Mouse (Mus musculus) left cerebral cortex, adult 8-10 months (tissue): Measurements from ENCODE around the gene Ak1. TPM values are rescaled to one million over a fixed set of nuclear protein-coding genes. Genes with fewer than 3 reads are reported as not detected.

Experiments
- DNase-seq, 2 experiments: peaks; one replicate each; pipeline ENCODE4 v3.0.0; 2022; ENCODE audit warnings: low spot score in 2 of 2
- total RNA-seq, 4 experiments: library from RNA; stranded (reverse); gene quantifications; 2 replicates each; pipeline ENCODE4 v1.2.4; 2022

Gene Ak1
- total RNA-seq, 4 experiments from 2014 or later = 143 to 158 (median 151) TPM

DNA sequence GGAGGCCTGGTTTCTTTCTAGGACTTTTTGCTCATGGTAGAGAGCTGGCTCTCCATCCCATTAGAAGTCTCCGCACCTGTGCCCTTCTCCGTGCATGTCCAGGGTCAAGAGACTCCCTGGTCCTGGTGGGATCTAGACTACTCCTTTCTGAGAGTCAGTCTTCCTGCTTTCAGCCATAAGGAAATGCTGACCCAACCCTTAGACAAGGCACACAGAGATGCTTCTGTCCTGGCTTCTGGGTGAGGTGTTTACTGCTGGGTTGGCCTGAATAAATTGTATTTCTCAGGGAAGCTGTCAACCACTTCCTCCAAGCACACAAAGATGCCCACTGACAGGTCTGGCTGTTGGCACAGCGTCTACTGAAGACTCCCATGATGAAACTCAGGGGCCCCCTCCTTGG is 22.1 kb upstream of the Ak1 start, which contains the start of gene St6galnac6:
Gene St6galnac6, plus strand, starts transcription at position 301 of the 400 bp plus-strand sequence.
- DNase-seq = no peak

DNA sequence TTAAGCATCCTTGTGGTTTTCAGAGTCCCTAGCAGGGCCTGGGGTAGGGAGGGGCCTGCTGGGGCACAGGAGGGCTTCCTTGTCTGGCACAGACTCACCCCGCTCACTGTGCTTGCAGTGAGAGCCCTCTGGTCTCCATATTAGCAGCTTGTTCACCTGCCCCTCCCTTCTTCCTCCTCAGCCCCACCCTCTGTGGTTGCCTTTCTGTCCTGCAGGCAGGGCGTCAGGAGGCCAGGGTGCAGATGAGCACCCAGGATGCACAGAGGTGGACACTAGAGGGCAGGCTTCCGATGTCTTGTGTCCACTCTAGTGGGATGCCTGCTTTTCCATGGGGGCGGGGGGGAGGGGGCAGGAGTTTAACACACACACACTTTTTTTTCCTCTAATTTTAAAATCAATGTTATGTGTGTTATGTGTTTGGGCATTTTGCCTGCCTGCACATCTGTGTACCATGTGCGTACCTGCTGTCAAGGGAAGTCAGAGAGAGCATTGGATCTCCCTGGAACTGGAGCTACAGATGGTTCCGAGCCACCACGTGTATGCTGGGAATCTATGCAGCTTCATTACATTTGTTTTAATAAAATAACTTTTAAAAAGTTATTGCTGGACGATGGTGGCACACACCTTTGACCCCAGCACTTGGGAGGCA is 20.0 kb upstream of the Ak1 start:
- DNase-seq = no peak

DNA sequence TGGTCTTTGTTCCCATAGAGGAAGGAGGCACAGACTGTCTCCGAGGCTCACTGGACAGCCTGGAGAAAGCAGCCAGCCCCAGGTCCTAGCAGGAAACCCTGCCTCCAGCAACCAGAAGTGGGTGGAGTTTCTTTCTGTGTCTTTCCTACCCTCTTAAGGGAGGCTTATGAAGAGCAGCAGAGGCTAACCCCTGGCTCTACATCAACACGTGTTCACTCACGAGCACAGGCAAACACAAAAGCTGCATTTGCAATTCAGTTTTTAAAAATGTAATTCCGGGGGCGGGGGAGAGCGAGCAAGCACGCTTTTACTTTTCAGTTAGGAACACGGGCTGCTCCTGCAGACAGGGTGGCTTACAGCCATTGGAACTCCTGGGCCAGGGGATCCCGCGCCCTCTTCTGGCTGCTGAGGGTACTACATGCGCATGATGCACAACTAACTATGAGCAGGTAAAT is 18.9 kb upstream of the Ak1 start:
- peak; percentile 81 to 89 for DNase-seq

DNA sequence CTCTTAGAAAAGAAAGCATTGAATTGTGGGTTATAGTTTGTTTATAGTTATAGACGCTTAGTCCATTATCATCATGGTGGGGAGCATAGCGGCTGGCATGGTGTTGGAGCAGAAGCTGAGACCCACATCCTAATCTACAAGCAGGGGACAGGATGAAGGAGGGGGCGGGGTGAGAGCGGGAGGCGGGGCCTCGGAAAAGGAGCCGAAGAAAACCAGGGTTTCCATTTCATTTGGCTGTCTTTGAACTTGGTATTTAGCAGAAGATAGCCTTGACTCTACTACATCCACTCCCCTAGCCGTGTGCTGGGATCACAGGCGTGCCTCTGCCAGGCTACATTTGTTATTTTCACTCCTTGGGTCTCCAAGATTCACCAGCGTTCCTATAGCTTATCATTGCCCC is 16.9 kb upstream of the Ak1 start:
- no peak for DNase-seq

DNA sequence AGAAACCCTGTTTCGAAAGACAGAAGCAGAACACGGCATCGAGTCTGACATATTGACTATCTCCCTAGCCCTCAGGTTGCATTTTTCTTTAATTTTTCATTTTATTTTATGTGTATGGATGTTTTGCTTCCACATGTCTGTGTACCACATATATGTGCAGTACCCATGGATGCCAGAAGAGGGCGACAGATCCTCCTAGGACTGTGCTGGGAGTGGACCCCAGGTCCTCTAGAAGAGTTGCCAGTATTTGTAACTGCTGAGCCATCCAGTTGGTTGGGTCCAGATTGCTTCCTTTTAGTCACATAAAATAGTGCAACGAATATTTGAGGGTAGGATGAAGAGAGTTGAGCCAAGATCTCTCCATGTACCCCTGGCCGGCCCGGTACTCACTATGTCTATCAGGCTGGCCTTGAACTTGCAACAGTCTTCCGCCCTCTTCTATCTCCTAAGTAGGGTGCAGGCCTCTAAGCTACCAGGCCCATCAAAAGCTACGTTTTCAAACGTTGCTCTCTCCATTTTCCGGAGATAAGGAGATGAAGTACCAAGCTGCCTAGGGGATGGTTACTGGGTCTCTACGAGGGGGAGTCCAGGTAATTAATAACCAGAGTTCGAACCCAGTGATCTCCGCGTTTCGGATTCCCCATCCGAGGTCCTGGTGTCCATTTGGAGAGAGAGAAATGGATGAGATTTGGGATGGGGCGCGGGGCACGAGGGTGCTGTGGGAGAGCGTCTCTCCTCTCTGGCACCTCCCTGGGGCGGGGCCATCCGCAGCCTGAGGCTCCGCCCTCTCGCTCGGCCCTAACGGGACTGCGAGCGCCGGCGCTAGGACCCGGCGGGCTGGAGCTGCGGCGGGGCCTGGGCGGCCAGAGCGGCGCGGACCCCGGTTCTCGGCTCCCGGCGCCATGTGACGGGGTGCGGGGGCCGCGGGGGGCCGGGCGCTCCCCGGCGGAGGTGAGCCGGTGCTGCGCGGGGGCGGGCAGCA is 15.1 kb upstream of the Ak1 start:
- peak; percentile 61 to 81 for DNase-seq

DNA sequence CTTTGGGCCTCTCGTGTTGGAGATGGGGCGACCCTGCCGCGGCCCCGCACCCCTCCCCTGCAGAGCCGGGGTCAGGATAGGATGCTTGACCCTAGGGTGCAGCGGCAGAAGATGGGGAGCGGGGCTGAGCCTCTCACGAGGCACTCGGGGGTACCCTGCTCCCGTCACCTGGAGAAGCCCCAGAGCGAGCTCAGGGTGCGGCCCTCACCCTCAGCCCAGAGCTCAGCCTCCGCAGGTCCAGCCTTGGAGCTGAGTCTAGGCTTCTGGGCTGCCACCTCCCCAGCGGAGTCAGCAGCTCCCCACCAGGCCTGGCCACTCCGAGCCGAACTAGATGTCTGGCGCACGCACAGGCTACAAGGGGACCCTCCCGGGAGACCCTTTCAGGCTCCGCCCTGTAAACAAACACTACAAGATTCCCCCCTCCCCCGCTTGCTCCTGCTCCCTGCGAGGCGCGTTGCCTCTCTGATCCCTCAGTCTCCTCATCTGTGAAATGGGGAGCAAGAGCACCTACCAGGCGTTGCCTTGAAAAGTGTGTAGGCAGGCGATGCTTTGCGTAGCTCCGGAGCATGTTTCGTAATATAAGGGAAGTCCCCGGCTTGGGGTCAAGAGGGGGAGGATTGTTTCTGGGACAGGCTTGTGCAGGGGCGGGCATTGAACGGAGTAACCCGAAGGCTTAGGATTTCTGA is 14.2 kb upstream of the Ak1 start:
- no peak for DNase-seq

DNA sequence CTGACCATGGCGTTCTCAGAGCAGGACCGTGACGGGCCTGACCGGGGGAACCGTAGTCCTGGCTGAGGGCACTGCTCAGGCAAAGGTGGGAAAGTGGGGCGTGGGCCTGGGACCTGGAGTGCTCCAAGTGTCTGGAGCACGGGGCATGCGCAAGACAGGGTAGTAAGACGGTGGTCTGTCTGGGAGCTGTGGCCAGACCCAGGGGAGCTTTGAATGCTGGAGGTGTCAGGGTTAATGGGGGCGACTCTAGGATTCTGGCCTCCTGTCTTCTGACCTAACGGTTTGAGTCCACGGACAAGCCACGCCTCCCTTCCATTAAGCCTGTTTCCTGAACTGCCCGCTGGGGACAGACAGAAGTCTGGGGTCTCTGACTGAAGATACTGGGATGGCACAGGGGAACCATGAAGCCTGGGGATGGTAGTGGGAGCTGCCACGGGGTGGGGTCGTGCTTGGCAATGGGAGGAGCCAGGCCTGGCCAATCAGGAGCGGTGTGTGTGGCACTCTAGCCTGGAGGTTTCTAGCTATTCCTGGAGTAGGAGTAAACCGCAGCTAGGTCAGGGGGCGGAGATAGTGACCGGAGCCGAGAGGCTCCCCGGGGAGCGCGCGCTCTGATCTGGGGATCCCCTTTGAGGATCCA is 13.3 kb upstream of the Ak1 start:
- DNase-seq = no peak

DNA sequence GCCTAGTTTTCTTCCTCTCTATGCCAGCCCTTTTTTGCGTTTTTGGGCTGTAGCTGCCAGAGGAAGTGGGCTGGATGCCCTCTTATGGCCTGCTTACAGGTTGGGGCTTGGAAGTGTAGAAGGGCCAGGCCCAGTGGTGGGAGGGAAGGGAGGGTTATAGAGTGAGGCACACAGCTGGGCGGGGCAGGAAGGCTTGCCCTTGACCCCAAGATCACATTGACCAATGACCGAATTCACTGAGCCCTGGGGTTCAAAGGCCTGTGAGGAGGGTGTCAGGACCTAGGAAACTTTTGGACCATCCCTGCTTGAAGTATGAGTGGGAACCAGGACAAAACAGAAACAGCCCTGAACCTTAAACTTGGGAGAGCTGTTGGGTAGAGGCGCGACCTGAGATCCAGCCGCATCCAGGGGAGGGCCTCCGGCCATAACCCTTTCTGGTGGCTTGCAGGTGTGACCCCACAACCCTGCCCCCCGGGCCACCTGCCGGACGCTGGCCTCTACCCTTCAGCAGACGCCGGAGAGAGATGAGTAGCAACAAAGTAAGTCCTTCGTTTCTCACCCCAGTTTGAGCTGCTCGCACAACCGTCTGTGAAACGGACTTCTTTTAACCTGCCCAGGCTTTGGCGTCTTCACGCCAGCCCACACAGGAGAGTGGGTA is 12.7 kb upstream of the Ak1 start:
- DNase-seq = no peak

DNA sequence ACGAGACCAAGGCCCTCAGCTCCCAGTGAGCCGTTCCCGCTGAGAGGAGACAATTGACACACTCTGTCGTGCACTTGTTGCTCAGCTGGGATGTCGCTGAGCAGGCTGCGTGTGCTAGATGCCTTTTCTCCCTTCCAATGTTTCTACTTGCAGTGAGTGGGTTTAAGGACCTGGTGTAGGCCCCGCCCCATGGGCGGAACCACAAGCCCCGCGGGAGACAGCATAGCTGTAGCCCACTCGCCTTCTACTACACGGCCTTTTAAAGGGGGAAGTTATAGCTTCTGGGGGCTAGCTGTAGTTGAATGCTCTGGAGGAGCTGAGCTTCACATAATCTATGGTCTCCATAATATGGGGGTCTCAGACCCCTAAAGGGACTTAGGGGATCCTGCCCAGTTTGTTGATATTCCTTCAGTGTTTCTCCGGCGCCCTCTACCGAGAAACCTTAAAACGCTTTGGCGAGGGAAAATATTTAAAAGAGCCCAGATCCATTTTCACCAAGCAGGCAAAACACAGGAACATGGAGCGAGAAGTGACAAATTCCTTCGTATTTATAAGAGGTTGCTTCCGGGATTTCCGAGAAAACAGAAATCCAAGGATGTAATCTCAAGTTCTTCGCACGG is 10.8 kb upstream of the Ak1 start:
- no peak for DNase-seq

DNA sequence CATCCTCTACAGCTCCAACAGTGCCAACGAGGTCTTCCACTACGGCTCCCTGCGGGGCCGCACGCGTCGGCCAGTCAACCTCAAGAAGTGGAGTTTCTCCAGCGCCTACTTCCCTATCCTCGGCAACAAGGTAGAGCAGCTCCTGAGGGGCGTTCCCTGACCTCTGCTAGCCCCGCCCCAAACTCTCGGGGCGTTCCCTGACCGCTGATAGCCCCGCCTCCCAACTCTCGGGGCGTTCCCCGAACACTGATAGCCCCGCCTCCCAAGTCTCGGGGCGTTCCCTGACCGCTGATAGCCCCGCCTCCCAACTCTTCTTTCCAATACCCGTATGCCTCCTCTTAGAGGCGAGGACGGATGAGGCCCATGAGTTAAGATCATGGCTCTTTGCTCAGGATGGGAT is 9.3 kb upstream of the Ak1 start:
- no peak for DNase-seq

DNA sequence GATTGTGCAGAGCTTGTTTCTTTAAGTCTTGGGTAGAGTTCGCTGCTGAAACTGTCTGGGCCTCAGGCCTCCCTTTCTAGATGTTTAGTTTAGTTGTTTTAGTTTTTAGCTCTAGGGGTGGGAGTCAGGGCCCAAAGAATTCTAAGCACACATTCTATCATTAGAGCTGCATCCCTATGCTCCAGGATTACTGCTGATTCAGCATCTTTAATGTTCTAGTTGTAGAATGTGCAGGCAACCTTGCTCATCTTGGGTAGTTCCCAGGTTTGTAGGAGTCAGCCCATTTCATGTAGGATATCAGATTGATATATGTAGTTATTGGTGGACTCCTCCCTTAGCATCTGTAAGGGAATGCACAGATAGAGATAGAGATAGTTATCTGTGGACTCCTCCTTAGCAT is 4.4 kb upstream of the Ak1 start:
- no peak for DNase-seq

DNA sequence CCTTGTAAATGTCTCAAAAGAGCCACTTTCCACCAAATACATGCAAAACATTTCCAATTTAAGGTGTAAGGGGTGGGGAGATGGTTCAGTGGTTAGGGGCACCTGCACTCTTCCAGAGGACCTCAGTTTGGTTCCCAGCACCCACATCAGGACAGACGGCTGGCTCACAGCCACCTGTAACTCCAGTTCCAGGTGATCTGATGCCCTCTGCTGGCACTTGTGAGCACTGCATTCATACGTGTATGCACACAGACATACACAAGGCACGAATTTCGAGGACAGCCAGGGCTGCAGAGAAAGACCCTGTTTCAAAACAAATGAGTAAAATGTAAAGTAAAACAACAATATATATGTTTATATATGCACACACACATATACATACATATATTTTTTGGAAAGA is 4.0 kb upstream of the Ak1 start:
- no peak for DNase-seq

DNA sequence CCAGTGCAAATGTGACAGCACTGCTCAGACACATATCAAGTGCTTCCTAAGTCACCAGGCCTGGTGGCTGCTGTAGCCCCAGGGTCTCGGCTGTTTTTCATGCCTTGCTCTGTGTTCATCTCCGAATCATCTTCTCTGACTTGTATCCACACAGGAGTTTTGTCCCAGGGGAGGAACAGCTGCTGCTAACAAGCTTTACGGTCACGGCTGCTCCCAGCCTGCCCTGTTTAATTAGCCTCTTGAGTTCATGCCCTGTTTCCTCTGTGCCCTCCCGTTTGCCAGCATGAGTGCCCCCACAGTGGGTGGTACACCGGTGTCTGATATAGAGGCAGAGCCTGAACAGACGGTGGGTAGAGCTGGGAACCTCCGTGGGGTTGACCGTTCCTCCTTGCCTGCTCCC is 3.5 kb upstream of the Ak1 start:
- no peak for DNase-seq

DNA sequence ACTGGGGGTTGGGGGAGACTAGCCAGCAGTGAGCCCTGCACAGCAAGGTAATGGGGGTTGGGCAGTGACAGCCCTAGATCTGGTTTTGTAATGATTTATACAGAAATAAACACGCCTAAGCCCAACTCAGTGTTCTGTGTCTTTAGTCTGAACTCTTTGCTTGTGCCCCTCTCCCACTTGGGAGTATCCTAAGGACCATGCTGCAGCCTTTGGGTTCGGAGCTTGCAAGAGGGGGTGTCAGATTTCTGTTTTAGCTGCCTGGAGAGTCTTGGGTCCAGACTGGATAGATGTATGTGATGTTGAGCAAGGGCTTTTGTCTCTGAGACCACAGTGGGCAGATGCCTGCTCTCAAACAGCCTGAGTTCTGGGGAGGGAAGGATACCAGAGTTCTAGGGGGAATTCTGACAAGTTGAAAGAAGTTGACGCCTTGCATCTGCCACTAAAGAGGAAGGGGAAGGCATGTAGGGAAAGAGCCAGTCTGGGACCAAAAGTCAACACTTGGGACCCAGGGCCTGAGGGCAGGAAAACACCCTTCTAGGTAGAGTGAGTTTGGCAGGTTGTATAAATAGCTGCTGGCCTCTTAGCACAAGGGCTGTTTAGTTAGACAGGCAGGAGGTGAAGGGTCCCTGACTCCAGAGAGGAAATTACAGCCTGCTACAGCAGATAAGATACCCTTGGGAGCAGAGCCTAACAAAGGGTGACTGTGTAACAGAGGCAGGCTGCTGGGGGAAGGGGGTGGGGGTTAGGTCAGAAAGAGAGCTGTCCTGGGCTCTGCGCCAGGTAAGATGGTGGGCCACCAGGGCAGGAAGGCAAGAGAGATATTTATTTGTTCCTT is 659 bp upstream of the Ak1 start:
- no peak for DNase-seq

DNA sequence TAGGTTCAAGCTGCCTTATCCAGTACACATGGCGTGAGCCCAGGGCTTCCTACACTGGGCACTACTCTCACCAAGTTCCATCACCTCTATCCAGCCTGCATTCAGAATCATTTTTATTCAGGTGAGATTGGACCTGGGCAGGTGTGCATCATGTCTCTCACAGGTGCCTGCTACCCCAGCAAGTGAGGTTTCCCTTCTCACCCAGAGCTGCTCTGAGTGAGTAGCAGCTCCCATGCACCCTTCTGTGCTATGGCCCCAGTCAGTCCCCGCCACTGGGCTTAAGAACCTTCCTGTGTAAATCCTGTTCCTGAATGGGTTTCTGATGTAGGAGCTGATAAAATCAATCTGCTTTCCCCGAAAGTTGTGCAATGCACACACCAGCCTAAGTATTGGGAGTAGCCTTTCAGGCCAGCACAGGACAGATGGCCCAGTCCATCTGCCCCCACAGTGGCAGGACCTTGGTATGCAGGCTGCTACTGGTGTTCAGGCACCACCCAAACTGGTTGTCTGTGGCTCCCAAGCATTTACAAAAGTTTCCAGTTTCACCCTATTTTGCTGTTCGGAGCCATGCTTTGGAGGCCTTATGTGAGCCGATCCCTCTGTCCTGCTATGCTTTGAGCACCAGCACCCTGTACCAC is 2.7 kb downstream of the Ak1 start:
- no peak for DNase-seq

DNA sequence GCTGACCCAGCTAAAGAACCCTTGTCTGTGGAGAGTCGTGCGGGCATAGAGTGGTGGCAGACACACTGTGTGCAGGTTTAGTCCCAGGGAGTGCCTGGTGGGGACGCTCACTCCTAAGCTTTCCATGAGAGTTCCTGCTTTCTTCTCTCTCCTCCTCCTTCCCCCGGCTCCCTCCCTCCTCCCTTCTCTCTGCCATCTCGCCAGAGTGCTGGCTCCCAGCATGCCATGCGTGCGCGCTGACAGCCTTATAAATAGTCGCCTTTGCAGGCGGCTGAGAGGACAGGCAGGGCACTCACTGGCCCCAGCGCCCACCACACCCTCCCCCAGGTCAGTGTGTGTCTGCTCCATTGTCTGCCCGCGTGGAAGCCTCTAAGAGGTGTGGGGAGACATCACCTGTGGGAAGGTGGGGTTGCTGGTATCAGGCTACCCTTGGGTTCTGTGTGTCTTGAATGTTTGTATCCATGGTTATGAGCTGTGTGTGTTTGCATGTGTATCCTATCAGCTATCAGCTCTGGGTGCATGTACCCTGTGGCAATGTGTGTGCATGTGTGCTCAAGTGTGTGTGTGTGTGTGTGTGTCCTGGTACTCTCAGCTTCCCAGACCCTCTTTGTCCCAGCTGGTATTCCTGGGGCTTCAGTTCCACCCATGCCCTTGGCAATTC is 3.8 kb downstream of the Ak1 start:
- DNase-seq = peak; percentile 77 to 88

DNA sequence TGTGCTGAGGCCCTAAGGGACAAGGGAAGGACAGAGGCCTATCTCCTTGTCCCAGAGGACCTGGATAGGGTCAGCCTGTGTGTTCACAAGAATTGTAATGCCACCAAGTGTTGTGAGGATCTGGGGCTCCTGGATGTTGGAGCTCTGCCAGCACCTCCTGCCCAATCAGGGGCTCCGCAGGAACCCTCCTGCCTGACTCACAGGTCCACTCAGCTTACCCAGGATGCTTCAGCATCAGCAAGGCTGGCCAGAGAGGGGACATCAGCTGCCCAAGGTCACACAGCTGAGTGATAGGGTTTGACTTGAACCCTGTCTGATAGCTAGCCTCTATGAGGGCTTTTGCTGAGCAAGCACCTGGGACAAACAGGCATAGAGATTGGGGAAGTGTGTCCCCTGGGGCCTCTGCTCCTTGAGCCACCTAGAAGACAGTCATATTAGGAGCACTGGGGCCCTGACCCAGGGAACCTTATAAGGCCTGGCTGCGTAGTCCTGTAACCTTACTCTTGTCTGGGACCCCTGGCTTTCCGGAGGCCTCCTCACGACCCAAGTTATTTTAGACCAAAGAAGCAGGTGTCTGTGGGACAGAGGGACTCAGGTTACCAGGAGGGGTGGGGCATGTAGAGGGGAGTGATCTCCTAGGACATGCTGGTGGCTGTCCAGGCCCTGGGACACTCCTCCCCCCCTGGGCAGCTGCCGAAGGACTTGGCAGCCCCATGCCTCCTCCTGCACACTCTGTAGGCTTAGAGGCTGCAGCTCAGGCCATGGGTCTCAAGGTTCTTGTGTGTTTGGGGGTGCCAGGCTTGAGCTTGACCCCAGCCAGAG is 4.5 kb downstream of the Ak1 start:
- peak; percentile 37 to 81 for DNase-seq
